Mouse (Mus musculus) naive thymus-derived CD4-positive, alpha-beta T cell, adult 2 months (primary cell): Measurements from ENCODE around the gene Frmd4a.

Experiments used
- DNase-seq: peaks from one replicate; pipeline ENCODE4 v3.0.0-alpha.2; 2011; ENCODE audit warnings: low read depth

Frmd4a gene

DNA sequence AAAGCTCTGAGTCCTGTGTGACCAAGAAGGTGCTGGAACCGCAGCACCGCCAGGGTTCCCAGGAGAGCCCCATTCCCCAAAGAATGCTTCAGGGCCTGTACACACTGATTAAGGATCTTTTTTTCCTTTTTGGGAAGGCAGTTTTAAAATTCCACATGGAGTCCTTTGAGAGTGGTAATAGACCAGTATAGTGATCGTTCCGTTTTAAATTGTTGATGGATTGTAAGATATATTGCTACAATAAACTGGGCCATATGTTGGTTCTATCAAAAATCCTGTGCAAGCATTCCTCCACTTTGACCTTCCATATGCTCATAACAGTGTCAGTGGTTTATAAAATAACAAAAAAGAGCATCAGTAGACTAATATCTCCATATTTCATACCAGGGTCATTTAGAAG lies 424.3 kb downstream of the Frmd4a start:
- no peak for DNase-seq

- no peak for DNase-seq
These were observed 427.2 kb downstream of the Frmd4a start for GRCm38 (mm10) chr2:4444740-4445139.

GRCm38 (mm10) chr2:4445629-4446400 lies 428.3 kb downstream of the Frmd4a start:
- DNase-seq: no peak

- no peak for DNase-seq
These were observed 432.5 kb downstream of the Frmd4a start for GRCm38 (mm10) chr2:4449860-4450480.

GRCm38 (mm10) chr2:4452590-4453400 lies 435.3 kb downstream of the Frmd4a start:
- DNase-seq: no peak

DNA sequence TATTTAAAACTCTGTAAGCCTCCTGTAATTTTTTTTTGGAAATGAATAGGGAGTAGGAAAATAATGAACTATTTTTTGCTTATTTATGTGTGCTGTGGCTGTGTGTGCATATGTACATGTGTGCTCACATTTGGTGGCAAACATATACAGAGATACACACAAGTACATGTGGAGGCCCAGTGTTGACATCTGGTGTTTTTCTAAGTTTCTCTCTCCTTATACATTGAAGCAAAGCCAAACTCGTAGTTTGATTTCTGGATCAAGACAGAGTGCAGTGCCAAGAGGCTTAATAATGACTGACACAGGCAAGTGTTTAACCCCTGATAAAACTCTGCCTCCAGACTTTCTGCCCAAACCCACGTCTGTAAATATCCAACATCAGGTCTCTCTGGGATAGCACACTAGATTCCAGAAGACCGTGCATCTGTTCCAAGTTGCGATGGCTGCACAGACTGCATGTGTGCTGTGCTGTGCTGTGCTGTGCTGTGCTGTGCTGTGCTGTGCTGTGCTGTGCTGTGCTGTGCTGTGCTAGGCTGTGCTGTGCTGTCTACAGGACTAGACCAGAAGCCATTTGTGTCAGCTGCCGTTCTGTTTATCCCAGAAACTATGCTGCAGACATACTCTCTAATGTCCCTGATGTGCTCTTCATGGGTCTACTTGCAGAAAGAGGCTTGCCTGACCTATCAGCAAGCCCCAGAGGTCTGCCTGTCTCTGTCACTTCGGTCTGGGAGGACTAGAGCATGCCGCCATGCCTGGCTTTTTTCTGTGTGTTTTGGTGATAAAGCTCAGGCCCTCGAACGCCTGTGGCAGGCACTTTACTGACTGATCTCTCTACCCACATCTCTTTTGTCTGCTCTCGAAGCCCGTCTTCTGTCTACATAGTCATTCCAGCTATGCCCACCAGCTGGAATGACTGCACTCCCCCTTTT lies 437.8 kb downstream of the Frmd4a start:
- no peak for DNase-seq

DNA sequence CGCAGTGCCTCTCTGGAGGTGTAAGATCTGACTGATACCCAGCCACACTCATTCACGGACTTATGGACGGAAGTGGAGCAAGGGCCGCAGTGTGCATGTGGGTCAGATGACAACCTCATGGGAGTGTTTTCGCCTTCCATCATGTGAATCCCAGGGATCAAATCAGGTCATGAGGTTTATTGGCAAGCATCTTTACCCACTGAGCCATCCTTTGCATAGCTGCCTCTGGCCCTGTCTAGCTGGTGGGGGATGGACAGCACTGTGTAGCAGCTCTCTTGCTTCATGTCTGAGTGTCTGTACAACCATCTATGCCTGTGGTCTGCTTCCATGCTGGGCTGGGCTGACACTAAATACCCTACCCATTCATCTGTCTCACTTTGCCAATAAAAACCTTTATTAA lies 443.4 kb downstream of the Frmd4a start:
- no peak for DNase-seq

DNA sequence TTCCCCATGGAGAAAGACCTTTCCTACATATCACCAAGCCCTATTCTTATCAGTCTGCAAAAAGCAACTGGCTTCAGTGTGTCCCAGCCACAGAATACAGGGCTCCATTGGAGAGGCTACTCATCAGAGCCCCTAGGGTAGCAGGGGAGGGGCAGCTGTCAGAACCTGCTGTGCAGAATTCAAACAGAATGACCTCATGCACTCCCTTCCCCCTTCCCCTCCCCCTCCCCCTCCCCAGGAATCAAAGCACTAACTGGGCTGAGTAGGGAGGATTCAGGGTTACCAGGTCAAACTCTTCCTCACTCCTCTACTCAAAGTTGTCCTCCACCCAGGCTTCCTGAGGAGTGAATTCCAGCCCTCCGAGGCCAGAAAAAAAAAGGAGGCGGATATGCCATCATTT lies 444.0 kb downstream of the Frmd4a start:
- DNase-seq: no peak

DNA sequence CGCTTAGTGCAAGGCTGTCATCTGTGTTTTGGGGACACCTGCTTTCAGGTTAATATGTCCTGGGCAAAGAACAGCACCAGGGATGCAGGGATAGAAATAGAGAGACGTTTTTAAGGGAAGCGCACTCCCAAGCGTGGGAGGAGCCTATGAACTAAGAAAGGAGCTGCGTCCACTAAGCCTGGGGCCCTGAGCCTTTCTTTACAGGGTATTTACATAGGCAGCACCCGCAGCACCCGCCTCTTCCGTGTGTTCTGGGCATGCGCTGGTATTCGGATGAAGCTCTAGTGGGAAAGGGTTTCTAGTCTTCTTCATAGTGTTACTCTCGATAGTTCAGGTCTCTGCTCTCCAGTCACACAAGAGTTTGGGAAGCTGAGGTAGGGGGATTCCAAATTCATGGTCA lies 445.0 kb downstream of the Frmd4a start:
- no peak for DNase-seq

GRCm38 (mm10) chr2:4466084-4466483 lies 448.6 kb downstream of the Frmd4a start:
- no peak for DNase-seq

GRCm38 (mm10) chr2:4467314-4467713 lies 449.8 kb downstream of the Frmd4a start:
- no peak for DNase-seq

- no peak for DNase-seq
These were observed 455.4 kb downstream of the Frmd4a start for GRCm38 (mm10) chr2:4472760-4473480.

DNA sequence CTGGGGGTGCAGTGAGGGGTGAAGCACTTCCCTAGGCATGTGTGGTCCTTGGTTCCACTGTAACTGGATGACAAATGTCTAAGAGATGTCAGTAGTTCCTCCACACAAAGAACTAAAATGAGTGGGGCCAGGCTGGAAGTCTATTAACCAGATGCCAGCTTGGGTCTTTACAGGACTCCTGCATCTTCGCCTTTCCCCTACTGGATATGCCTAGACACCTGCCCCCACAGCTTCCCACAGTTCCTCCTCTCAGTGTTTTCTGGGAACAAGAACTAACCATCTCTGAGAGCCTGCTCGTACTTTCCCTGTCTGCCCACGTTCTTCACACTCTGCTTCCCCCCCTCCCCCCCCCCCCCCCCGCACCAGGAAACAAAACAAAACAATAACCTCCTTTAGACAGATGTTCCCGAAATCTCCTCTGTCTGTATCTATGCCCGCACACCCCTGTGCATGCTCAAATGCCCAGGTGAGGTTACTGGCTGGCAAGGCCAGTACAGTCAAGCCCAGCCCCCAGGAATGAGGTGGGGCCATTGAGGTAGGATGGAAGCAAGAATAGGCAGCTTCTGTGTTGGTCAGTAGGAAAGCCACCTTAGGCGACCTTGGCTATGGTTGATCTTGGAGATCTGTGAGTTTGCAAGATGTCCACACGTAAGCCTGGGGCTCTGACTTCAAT lies 456.5 kb downstream of the Frmd4a start:
- no peak for DNase-seq

DNA sequence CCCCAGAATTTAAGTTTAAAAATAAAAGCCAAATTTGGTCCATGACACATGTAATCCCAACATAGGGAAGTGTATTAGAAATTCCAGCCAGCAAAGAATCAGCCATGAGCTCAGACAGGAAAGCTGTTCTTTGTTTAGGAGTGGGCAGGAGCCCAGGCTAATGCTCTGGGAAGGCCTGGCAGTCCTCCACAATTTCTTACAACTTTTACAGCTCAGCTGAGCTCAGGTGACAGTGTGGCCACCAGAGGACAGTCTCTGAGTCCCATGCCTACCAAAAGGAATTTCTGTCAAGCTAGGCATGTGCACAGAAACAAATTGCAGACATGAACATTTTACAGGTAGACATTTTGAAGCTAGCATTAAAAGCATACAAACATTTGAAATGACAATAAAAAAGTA lies 457.0 kb downstream of the Frmd4a start:
- DNase-seq: no peak

DNA sequence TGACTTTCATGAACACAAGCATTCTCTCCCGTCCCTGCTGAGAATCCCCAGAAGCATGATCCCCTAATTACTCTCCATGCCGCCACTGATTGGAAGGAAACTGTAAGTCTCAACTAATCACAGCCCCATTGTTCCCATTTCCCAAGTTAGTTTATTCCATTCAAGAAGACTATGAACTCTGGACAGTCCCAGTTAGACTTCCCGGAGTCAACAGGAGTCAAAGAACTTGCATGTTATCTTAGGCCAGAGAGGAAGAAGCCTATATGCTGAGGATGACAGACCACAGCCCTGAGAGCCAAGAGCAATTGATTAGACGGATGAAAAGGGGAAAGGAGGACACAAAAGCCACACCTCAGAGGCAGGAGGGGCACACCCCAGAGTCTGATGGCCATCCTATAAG lies 458.5 kb downstream of the Frmd4a start:
- DNase-seq: no peak

DNA sequence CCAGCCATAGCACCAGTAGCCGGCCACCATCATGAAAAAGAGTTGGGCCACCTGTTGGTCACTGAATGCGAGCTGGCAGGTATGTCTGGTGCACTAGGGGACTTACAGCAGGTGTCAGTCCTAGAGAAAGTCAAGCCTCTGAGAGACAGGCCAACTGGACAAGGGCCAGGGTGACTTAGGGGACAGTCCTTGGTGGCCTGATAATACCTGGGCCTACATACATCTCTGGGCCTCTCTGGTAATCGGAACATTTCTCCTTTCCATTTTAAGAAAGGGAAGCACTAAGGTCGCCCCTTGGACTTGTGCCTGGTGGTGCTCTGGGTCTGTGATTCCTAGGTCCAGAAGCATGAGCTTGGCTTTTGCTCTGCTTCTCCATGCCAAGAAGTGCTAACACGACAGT lies 459.1 kb downstream of the Frmd4a start:
- no peak for DNase-seq

DNA sequence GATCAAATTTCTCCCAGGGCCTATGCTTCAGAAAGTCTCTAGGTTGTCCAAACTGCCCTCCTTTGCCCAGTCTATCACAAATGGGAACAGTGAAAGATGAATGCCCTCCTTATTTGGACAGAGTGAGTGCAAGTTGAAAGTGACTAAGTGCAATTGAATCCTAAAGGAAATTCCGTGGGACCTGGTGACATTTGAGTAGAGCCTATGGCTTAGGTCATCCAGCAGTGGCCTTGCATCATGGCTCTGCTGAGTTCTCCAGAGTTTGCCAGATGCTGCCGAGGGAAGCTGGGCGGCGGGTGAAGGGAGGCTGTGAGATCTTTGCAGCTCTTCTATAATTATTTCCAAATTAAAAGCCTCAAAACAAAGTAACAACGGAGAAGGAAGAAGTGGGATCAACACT lies 459.8 kb downstream of the Frmd4a start:
- no peak for DNase-seq

GRCm38 (mm10) chr2:4480180-4480579 lies 462.7 kb downstream of the Frmd4a start:
- DNase-seq: no peak

DNA sequence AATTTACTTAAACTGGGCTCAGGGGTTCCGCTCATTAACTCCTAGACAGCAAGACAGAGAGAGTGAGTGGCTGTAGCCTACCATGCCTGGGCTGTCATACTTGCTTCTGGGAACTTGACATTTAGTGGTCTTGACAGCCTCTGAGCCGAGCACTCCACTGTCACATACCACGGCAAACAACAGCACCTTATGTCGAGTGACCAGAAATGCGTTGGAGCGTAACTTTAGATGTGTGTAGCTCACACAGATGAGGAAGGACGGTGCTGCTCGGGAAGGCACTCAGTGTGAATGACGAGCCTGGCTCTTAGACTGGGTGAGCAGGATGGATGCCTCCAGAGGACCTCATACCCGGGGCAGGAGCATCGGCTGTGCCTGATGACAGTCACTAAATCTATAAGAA lies 463.6 kb downstream of the Frmd4a start:
- DNase-seq: no peak

DNA sequence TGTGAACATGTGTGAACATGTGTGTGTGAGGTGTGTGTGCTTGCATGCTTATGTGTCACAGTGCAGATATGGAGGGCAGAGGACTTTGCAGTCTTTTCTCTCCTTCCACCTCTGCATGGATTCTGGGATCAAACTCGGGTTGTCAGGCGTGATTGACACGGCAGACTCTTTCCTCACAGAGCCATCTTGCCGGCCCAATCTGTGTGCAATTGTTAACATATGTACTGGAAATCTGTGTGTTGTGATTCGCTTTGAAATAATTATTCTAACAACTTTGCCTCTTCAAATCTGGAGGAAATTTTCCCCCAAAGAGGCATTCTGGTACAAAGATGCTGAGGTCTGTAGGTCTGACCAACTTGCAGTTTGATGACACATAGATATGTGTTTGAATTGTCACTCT lies 468.7 kb downstream of the Frmd4a start:
- DNase-seq: no peak

- no peak for DNase-seq
These were observed 469.8 kb downstream of the Frmd4a start for GRCm38 (mm10) chr2:4487280-4487679.
